Mouse (Mus musculus) liver (tissue): Measurements from ENCODE around the gene Olfr545.
"Not testable (repeated sequence)": the region's sequence is repeated elsewhere in the genome, so short reads cannot be mapped to it uniquely, and the experiment has no call there.

Source experiments
- DNase-seq: peaks from one replicate; pipeline ENCODE4 v3.0.0-alpha.2; 2020; ENCODE audit warnings: mixed read lengths

Gene Olfr545

DNA sequence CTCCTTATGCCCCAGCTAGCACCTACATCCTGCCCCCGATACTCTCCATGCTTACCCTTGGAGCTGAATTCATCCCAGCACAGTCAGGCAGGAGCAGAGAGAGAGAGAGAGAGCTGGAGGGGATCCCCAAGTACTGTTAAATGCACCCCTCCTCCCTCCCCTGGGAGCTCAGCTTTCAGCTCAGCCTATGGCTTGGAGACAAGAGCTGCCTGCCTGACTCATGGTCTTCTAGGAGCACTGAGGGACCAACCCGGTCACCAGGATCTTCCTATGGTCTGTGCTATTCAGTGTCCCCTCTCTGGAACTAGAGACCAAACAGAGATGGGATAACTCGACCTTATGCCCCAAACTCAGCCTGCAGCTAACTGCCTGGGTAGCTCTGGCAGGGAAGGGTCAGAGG, at the start of gene Olfr545:
Gene Olfr545 (minus strand): TSS at position 101 of the 400 bp plus-strand sequence.
- no peak for DNase-seq

GRCm38 (mm10) chr7:102541251-102541650, 41.9 kb upstream of the Olfr545 start:
- DNase-seq, result no peak

DNA sequence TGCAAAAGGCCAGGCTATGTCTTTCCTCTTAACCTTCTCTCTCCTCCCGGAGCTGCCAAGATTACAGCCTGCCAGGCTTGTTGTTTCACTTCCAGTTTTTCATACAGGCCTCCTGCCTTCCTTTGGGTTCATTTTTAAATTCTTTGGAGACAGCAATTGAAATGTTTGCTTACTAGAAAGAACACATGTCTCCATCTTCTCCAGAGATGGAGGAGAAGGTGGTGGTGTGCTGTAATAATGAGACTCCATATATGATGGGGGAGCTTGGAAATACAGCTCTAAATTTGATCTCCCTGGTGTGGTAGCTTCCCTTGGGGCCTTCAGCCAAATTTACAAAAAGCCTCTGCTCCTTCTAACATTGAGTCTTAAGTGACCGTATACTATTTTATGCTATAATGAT, 41.2 kb upstream of the Olfr545 start, which contains the start of gene Olfr548-ps1:
Gene Olfr548-ps1 (plus strand): TSS at position 301 of the 400 bp plus-strand sequence.
- no peak for DNase-seq

GRCm38 (mm10) chr7:102534449-102534848, 35.1 kb upstream of the Olfr545 start, which contains the start of gene Olfr547:
Olfr547 (plus strand) TSS chr7:102534749.
- no peak for DNase-seq

DNA sequence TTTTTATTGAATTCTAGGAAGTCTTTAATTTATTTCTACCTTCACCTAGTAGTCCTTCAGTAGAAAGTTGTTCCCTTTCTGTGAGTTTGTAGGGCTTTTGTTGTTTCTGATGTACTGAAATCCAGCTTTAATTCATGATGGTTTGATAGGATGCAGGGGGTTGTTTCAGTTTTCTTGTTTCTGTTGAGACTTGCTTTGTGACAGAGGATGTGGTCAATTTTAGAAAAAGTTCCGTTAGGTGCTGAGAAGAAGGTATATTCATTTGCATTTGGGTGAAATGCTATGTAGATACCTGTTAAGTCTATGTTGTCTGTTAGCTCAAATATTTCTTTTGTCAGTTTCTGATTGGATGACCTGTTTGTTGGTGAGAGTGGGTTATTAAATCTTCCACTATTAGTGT, 29.7 kb upstream of the Olfr545 start:
- DNase-seq, result no peak

GRCm38 (mm10) chr7:102517051-102517335, 17.6 kb upstream of the Olfr545 start:
- DNase-seq, result no peak

- no peak for DNase-seq
Measured at GRCm38 (mm10) chr7:102516261-102517050, 17.1 kb upstream of the Olfr545 start.

DNA sequence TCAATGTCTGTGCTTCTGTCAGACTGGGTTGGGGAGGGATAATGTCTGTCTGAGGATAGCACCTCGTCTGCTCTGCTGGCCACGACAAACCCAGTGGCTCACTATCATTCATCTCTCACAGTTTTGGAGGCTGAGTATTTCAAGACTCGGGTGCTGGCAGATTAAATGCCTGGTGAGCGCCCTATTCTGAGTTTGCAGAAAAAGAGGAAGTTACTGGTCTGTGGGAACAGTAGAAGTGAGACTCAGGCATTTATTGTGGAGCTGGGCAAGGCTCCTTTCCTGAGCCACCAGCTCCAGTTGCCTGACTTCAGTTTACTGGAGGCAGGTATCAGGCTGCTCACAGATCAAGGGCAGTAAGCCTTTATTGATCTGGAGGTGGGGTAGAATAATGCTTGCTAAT, 14.8 kb upstream of the Olfr545 start:
- DNase-seq, result no peak

GRCm38 (mm10) chr7:102512814-102513435, 13.6 kb upstream of the Olfr545 start:
- peak; percentile 84 for DNase-seq

DNA sequence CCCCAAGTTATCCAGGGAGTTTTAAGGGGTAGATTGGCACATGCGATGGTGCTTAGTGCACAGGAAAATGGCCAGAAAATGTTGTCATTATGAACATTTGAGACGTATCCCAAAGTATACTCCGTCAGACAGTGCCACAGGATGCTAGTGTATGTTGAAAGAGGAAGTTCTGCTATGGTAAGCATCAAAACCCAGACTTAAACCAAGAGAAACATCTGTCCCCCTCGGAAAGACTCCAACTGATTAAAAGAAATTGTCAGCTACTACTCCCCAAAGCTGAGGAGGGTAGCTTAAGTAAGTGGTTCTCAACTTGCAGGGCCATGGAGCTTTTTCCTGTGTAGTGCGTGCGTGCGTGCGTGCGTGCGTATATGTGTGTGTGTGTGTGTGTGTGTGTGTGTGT, 12.6 kb upstream of the Olfr545 start:
- no peak for DNase-seq

- no peak for DNase-seq
Measured at GRCm38 (mm10) chr7:102509726-102510125, 10.4 kb upstream of the Olfr545 start.

- no peak for DNase-seq
Measured at GRCm38 (mm10) chr7:102508666-102509065, 9.3 kb upstream of the Olfr545 start.

- no peak for DNase-seq
Measured at GRCm38 (mm10) chr7:102508066-102508465, 8.7 kb upstream of the Olfr545 start.

DNA sequence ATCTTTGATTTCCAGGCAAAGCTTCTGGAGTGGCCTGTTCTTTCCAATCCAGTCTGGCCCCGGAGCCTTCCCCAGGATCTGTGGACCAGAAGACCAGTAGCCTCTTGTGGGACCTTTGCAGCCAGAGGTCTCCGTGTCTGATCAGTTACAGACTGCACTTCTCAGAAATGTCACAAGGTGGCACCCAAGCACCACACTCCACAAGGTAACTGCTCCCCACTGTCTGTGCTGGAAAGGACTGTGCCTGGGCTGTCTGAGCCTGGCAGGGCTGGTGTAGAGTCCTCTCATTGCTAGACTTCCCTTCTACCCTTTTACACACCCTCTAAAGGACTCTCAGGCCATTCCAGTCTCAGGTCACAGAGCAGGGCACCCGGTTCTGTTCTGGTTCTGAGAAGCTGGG, 7.5 kb upstream of the Olfr545 start:
- peak; percentile 67 for DNase-seq

DNA sequence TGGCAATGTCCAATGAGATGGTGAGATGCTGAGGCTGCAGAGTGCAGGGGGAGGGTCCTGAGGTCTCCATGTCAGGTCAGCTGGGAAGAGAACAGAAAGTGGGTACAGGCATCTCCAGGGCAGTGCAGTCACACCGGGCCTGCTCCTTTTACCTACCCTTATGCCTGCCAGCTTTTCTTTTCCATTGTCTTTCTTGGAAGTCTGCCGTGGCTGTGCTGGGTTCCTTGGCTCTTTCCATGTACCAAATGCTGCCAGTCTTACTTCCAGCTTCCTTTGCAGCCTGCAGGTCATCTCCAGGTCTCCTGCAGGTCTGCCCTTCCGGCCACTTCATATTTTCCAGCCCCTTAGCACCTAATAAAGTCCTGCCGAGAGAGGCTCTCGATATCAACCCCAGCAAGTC, 2.6 kb upstream of the Olfr545 start:
- no peak for DNase-seq

GRCm38 (mm10) chr7:102494416-102494815, 5.0 kb downstream of the Olfr545 start:
- DNase-seq, result not testable (repeated sequence)

GRCm38 (mm10) chr7:102488161-102488560, 11.2 kb downstream of the Olfr545 start, which contains the start of gene Olfr544:
Olfr544 (minus strand) TSS chr7:102488313.
- no peak for DNase-seq

DNA sequence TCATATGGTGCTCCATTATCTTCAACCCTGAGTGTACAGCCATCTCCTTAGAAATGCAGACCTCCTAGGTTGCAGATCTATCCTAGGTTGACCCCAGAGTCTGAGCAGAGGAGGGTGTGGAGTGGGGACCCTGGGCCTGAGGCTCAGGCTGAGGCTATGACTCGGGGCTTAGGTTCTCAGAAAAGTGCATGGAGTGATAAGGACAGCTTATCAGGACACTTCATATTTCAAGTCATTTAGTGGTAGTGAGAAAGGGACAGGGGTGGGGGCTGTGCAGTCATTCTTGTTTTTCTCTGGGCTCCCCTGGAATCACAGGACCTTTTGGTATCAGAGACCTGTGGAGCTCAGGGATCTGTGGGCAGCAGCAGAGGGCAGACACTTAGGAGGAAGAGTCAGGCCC, 13.3 kb downstream of the Olfr545 start:
- DNase-seq, result peak; percentile 36

DNA sequence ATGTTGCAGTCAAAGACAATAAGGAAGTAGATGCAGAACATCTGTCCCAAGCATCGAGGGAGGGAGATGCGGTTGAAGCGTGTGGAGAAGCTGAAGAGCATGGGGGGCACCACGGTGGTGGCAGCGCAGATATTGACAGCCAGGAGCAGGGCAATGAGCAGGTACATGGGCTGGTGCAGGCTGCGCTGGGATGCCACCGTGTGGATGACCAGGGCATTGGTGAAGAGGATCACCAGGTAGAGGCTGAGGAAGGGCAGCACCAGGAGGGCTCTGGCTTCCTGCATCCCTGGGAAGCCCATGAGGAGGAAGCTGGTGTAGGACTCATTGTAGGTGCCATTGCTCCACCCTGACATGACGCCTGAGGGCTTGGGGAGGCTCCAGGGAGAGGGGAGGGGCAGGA, 14.6 kb downstream of the Olfr545 start:
- not testable (repeated sequence) for DNase-seq

DNA sequence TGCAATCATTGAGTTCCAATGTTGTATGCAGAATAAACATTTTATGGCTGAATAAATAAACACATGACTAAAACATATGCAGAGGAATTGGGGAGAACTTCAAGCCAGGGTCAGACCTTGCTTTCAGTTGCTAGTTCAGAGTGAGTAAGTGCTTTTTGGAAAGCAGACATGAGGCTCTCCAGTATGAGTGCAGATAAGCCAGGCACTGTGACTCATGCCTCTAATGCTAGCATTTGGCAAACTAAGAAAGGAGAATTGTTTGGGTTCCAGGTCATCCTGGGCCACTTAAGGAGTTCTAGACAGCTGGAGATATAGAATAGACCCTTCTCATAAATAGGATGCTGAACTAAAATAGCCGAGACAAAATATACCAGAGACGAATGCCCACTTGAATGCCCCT, 15.7 kb downstream of the Olfr545 start:
- no peak for DNase-seq

DNA sequence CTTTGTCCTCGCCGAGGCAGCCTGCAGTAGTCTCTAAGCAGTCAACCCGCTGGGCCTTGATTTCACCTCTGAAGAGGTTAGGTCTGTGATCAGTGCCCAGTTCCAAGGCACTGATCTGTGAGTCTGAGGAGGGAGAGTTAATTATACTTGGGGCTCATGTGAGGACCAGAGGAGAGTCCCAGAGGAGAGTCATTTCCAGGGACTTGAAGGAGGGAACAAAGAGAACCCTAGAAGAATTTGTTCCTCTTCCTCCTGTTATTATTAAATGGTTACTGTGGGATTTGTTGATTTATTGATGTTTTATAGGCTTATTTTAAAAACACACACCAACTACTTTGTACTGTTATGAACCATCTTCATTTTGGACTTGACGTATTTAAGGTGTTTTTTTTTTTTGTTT, 17.8 kb downstream of the Olfr545 start, which contains the start of gene Olfr543:
Gene Olfr543 (minus strand): TSS at position 101 of the 400 bp plus-strand sequence.
- DNase-seq, result no peak

- DNase-seq, result no peak
Measured at GRCm38 (mm10) chr7:102480821-102481220, 18.6 kb downstream of the Olfr545 start.

DNA sequence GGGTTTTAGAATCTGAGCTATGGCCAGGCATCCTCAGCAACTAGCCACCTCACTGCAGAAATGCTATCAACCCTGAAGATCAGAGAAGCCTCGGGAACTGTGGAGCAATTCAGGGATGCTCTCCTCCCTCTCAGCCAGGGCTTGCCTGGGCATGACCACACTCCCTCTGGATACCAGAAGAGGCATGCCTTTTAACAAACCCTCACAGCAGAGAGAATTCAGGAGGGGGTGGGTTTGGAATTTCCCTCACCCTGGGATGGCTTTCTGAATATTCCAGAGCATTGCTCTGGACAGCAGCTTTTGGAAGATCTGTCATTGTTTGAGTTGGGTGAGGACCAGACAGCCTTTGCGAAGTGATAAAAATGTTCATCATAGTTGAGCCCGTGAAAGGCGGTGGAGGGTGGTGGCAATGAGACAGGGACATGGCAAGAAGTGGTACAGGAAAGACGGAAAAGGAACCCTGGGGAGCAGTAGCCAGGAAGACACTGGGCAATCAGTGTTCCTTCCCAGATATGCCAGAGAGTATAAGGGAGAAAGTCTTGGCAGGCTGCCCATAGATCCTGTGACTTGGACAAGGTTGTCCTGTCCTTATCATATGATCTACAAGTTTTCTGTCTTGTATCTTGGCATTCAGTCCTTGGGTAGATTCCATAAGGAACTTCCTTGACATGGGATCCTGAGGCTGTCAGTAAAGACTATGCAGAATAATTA, 19.9 kb downstream of the Olfr545 start:
- DNase-seq, result no peak

DNA sequence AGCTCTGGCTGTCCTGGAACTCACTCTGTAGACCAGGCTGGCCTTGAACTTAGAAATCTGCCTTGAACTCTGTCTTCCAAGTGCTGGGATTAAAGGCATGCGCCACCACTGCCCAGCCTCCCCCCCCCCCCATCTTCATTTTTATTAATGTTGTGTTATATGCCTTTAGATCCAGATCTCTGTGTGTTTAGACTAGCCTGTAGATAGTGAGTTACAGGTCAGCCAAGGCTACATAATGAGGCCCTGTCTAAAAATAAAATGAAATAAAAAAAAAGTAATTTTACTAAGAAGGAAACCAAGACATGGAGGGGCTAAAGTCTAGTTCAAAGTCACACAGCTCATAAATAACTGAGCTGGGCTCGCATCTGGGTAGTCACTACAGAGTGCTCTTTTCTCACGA, 20.4 kb downstream of the Olfr545 start:
- no peak for DNase-seq
